Mouse (Mus musculus): ENCODE measurements around the gene Gm5148.
A peak's percentile ranks its signal among the peaks of the same experiment; 100 is the strongest.

Gm5148 gene

GRCm38 (mm10) chr3:37737407-37737806, 13.1 kb upstream of the Gm5148 start:
- DNase-seq = peak; percentile 64 to 73

GRCm38 (mm10) chr3:37735166-37735565, 10.9 kb upstream of the Gm5148 start:
- DNase-seq = no peak

- DNase-seq = peak; percentile 94 to 96
Observed at GRCm38 (mm10) chr3:37729142-37729541, 4.9 kb upstream of the Gm5148 start.

- DNase-seq = peak in 1 of 2 experiments; percentile 34
Observed at GRCm38 (mm10) chr3:37728112-37729100, 4.1 kb upstream of the Gm5148 start.

- no peak for DNase-seq
Observed at GRCm38 (mm10) chr3:37727392-37727791, 3.1 kb upstream of the Gm5148 start.

- DNase-seq = no peak
Observed at GRCm38 (mm10) chr3:37726501-37727140, 2.3 kb upstream of the Gm5148 start.

- DNase-seq = no peak
Observed at GRCm38 (mm10) chr3:37724946-37725735, 851 bp upstream of the Gm5148 start.

GRCm38 (mm10) chr3:37723662-37724170, 574 bp downstream of the Gm5148 start:
- no peak for DNase-seq

GRCm38 (mm10) chr3:37723061-37723521, 1.2 kb downstream of the Gm5148 start:
- DNase-seq = peak; percentile 67 to 77

GRCm38 (mm10) chr3:37722487-37723060, 1.7 kb downstream of the Gm5148 start:
- DNase-seq = no peak

GRCm38 (mm10) chr3:37716992-37717391, 7.3 kb downstream of the Gm5148 start:
- DNase-seq = no peak

- DNase-seq = no peak
Observed at GRCm38 (mm10) chr3:37715734-37716133, 8.6 kb downstream of the Gm5148 start.

GRCm38 (mm10) chr3:37712501-37712900, 11.8 kb downstream of the Gm5148 start:
- peak; percentile 87 to 90 for DNase-seq

- no peak for DNase-seq
Observed at GRCm38 (mm10) chr3:37711639-37712038, 12.7 kb downstream of the Gm5148 start.

GRCm38 (mm10) chr3:37707801-37708200, 16.5 kb downstream of the Gm5148 start:
- peak in 1 of 2 experiments; percentile 34 for DNase-seq

GRCm38 (mm10) chr3:37706439-37706838, 17.9 kb downstream of the Gm5148 start:
- peak; percentile 67 to 68 for DNase-seq

- no peak for DNase-seq
Observed at GRCm38 (mm10) chr3:37705436-37705835, 18.9 kb downstream of the Gm5148 start.

- peak in 1 of 2 experiments; percentile 46 for DNase-seq
Observed at GRCm38 (mm10) chr3:37704701-37705279, 19.5 kb downstream of the Gm5148 start.

- DNase-seq = no peak
Observed at GRCm38 (mm10) chr3:37703066-37703465, 21.2 kb downstream of the Gm5148 start.

GRCm38 (mm10) chr3:37693552-37693951, 30.7 kb downstream of the Gm5148 start:
- DNase-seq = no peak

GRCm38 (mm10) chr3:37692945-37693344, 31.3 kb downstream of the Gm5148 start:
- no peak for DNase-seq
